Mouse (Mus musculus) MEL (cell line): ENCODE measurements at regions not wholly inside any gene's neighbourhood (a gene's known extent, or its start where the extent isn't known, plus 50 kb on each side); places are given as distances from the start of the nearest gene placed in this dataset.

Experiments
- DNase-seq: peaks from one replicate; pipeline ENCODE4 v3.0.0; 2011; ENCODE audit warnings: low read depth, low spot score
- H3K27ac ChIP-seq: 2 replicates; pipeline ENCODE4 v1.5.1; 2012; ENCODE audit warnings: low read depth, mild to moderate bottlenecking, control low read depth, low read length, moderate library complexity; ENCODE audit not compliant: control insufficient read depth
- H3K27me3 ChIP-seq, 2 experiments: fragments of 150-350 bp in 1 of 2; sonication (generic) in 1 of 2; 2 replicates each; pipeline ENCODE4 v1.6.1; 2012; ENCODE audit warnings: low read length in 2 of 2, mild to moderate bottlenecking in 2 of 2, improper control_type of control experiment in 1 of 2, moderate library complexity in 1 of 2; ENCODE audit not compliant: insufficient read depth in 2 of 2, control insufficient read depth in 1 of 2
- H3K36me3 ChIP-seq, 2 experiments: 2 replicates each; pipeline ENCODE4 v1.6.1; 2012 to 2014; ENCODE audit warnings: low read length in 2 of 2, improper control_type of control experiment in 1 of 2, inconsistent platforms in 1 of 2, mild to moderate bottlenecking in 1 of 2; ENCODE audit not compliant: insufficient read depth in 2 of 2, control insufficient read depth in 1 of 2
- H3K4me1 ChIP-seq, 2 experiments: fragments of 150-350 bp in 1 of 2; sonication (generic) in 1 of 2; 2 replicates each; pipeline ENCODE4 v1.6.1; 2012; ENCODE audit warnings: low read length in 2 of 2, improper control_type of control experiment in 1 of 2, mild to moderate bottlenecking in 1 of 2; ENCODE audit not compliant: insufficient read depth in 2 of 2, control insufficient read depth in 1 of 2
- H3K4me3 ChIP-seq, 2 experiments: fragments of 150-350 bp in 1 of 2; sonication (generic) in 1 of 2; 2 replicates each; pipeline ENCODE4 v1.5.1; 2012; ENCODE audit warnings: low read depth in 2 of 2, low read length in 2 of 2, mild to moderate bottlenecking in 2 of 2, moderate library complexity in 2 of 2, control low read depth in 1 of 2, improper control_type of control experiment in 1 of 2; ENCODE audit not compliant: control insufficient read depth in 1 of 2, insufficient read depth in 1 of 2
- H3K79me2 ChIP-seq: 2 replicates; pipeline ENCODE4 v1.6.1; 2012; ENCODE audit warnings: mild to moderate bottlenecking, low read length, moderate library complexity; ENCODE audit not compliant: control insufficient read depth, poor library complexity, insufficient read depth
- H3K9ac ChIP-seq: 2 replicates; pipeline ENCODE4 v1.6.1; 2012; ENCODE audit warnings: low read depth, mild to moderate bottlenecking, control low read depth, low read length, moderate library complexity; ENCODE audit not compliant: control insufficient read depth, poor library complexity, severe bottlenecking
- H3K9me3 ChIP-seq: fragments of 150-350 bp; sonication (generic); replicated peaks from 2 replicates; pipeline ENCODE4 v1.6.1; 2012; ENCODE audit warnings: mild to moderate bottlenecking, low read length, improper control_type of control experiment, moderate library complexity; ENCODE audit not compliant: insufficient read depth
- BHLHE40 ChIP-seq: IDR thresholded peaks from 2 replicates; pipeline ENCODE4 v1.6.1; 2012; ENCODE audit warnings: low read depth, mild to moderate bottlenecking, inconsistent platforms, low read length, improper control_type of control experiment, borderline replicate concordance
- CHD1 ChIP-seq: IDR thresholded peaks from 2 replicates; pipeline ENCODE4 v1.6.1; 2012; ENCODE audit warnings: low read depth, mild to moderate bottlenecking, inconsistent platforms, low read length, improper control_type of control experiment
- E2F4 ChIP-seq: IDR thresholded peaks from 2 replicates; pipeline ENCODE4 v1.6.1; 2011; ENCODE audit warnings: low read depth, low read length, improper control_type of control experiment, borderline replicate concordance
- EP300 ChIP-seq, 2 experiments: IDR thresholded peaks; 2 replicates each; pipeline ENCODE4 v1.6.1; 2011; ENCODE audit warnings: improper control_type of control experiment in 2 of 2, low read length in 2 of 2, low read depth in 1 of 2, mild to moderate bottlenecking in 1 of 2
- HCFC1 ChIP-seq: IDR thresholded peaks from 2 replicates; pipeline ENCODE4 v1.6.1; 2012; ENCODE audit warnings: low read depth, mild to moderate bottlenecking, inconsistent platforms, low read length, improper control_type of control experiment, moderate library complexity
- MAFK ChIP-seq: IDR thresholded peaks from 2 replicates; pipeline ENCODE4 v1.6.1; 2011; ENCODE audit warnings: low read depth, mild to moderate bottlenecking, low read length, improper control_type of control experiment, borderline replicate concordance
- MAZ ChIP-seq: IDR thresholded peaks from 2 replicates; pipeline ENCODE4 v1.6.1; 2012; ENCODE audit warnings: low read depth, mild to moderate bottlenecking, inconsistent platforms, low read length, improper control_type of control experiment
- MXI1 ChIP-seq: IDR thresholded peaks from 2 replicates; pipeline ENCODE4 v1.6.1; 2011; ENCODE audit warnings: mild to moderate bottlenecking, low read depth, low read length, improper control_type of control experiment
- POLR2A ChIP-seq, 2 experiments: IDR thresholded peaks; 2 replicates each; pipeline ENCODE4 v1.6.1; 2011 to 2012; ENCODE audit warnings: low read length in 2 of 2, mild to moderate bottlenecking in 2 of 2, control low read depth in 1 of 2, improper control_type of control experiment in 1 of 2, low read depth in 1 of 2, moderate library complexity in 1 of 2; ENCODE audit not compliant: control insufficient read depth in 1 of 2, insufficient read depth in 1 of 2, poor library complexity in 1 of 2
- POLR2AphosphoS5 ChIP-seq: IDR thresholded peaks from 2 replicates; pipeline ENCODE4 v1.6.1; 2012; ENCODE audit warnings: low read depth, borderline replicate concordance, mild to moderate bottlenecking, inconsistent platforms, low read length, moderate library complexity, mixed read lengths
- RAD21 ChIP-seq: IDR thresholded peaks from 2 replicates; pipeline ENCODE4 v1.6.1; 2011; ENCODE audit warnings: mild to moderate bottlenecking, low read depth, low read length, improper control_type of control experiment
- RCOR1 ChIP-seq: IDR thresholded peaks from 2 replicates; pipeline ENCODE4 v1.6.1; 2012; ENCODE audit warnings: low read depth, mild to moderate bottlenecking, inconsistent platforms, low read length, improper control_type of control experiment
- SIN3A ChIP-seq: IDR thresholded peaks from 2 replicates; pipeline ENCODE4 v1.6.1; 2012; ENCODE audit warnings: low read length, improper control_type of control experiment, inconsistent platforms
- TAL1 ChIP-seq: IDR thresholded peaks from 2 replicates; pipeline ENCODE4 v1.6.1; 2012; ENCODE audit warnings: mild to moderate bottlenecking, inconsistent platforms, low read length, moderate library complexity, mixed read lengths
- UBTF ChIP-seq: IDR thresholded peaks from 2 replicates; pipeline ENCODE4 v1.6.1; 2012; ENCODE audit warnings: low read depth, mild to moderate bottlenecking, inconsistent platforms, low read length, improper control_type of control experiment, moderate library complexity, borderline replicate concordance; ENCODE audit not compliant: insufficient read depth
- ZC3H11A ChIP-seq: IDR thresholded peaks from 2 replicates; pipeline ENCODE4 v1.6.1; 2012; ENCODE audit warnings: low read depth, mild to moderate bottlenecking, inconsistent platforms, low read length, improper control_type of control experiment
- ZNF384 ChIP-seq: IDR thresholded peaks from 2 replicates; pipeline ENCODE4 v1.6.1; 2012; ENCODE audit warnings: low read depth, mild to moderate bottlenecking, inconsistent platforms, low read length, improper control_type of control experiment

GRCm38 (mm10) chr1:148903093-148903492, 1058.0 kb downstream of the Pla2g4a start:
- no peak for TF ChIP-seq CHD1
- TF ChIP-seq ZNF384, result no peak
- TF ChIP-seq UBTF, result no peak
- TF ChIP-seq ZC3H11A, result no peak
- TF ChIP-seq SIN3A, result no peak
- TF ChIP-seq RAD21, result no peak
- TF ChIP-seq POLR2AphosphoS5, result no peak
- no peak for TF ChIP-seq MXI1
- TF ChIP-seq MAFK, result no peak
- no peaks in the 10 kb centered on the region for H3K27me3 ChIP-seq
- no peak for DNase-seq
- no peaks in the 10 kb centered on the region for H3K36me3 ChIP-seq
- no peak overlapping the region for H3K27ac ChIP-seq
- H3K4me3 ChIP-seq, result no peak overlapping the region
- no peak overlapping the region for H3K9ac ChIP-seq
- H3K9me3 ChIP-seq, result no peaks in the 10 kb centered on the region
- no peaks in the 10 kb centered on the region for H3K79me2 ChIP-seq
- H3K4me1 ChIP-seq, result peaks cover 0 to 6% of the 10 kb centered on the region in 2 experiments; a peak in 1 of 4 replicates

GRCm38 (mm10) chr1:148901319-148902033, 1059.6 kb downstream of the Pla2g4a start:
- peaks cover 0 to 6% of the 10 kb centered on the region in 2 experiments; a peak in 1 of 4 replicates for H3K4me1 ChIP-seq
- H3K9ac ChIP-seq, result no peak overlapping the region
- no peaks in the 10 kb centered on the region for H3K27me3 ChIP-seq
- no peak overlapping the region for H3K4me3 ChIP-seq
- DNase-seq, result no peak
- no peaks in the 10 kb centered on the region for H3K9me3 ChIP-seq
- H3K79me2 ChIP-seq, result no peaks in the 10 kb centered on the region
- TF ChIP-seq SIN3A, result no peak
- no peak for TF ChIP-seq TAL1
- TF ChIP-seq HCFC1, result no peak
- TF ChIP-seq POLR2AphosphoS5, result no peak
- TF ChIP-seq EP300 (IDR thresholded peaks at IDR 0.05; ENCODE audit: low read depth in 1 of 2, low read length in 2 of 2), result no peak
- TF ChIP-seq MAZ, result no peak
- no peak for TF ChIP-seq POLR2A (IDR thresholded peaks at IDR 0.05; ENCODE audit: control insufficient read depth in 1 of 2, insufficient read depth in 1 of 2, low read depth in 1 of 2, low read length in 2 of 2, poor library complexity in 1 of 2)
- no peak for TF ChIP-seq BHLHE40
- no peak for TF ChIP-seq ZNF384
- TF ChIP-seq E2F4, result no peak
- TF ChIP-seq RCOR1, result no peak
- H3K36me3 ChIP-seq, result no peaks in the 10 kb centered on the region
- H3K27ac ChIP-seq, result no peak overlapping the region
